26 mouse cellular contexts compared by ENCODE assay signal in the genomic region with DNA sequence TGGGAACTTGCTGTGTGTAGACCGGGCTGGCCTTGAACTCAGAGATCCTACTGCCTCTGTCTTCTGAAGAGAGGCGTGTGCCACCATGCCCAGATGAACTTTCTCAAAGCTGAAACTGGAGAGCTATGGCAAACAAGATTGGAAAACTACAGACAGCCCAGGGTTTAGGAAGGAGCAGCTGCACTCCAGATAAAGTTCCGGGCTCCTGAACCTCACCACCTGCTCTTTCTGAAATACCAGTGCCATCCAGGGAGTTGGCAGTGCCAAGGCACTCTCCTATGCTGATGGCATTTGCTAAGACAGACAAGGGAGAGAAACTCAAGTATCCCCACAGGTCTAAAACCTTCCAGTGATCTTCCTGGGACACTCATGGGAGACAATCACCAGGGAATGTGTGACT.
"Had no signal": no experiment of that assay in that cellular context is flagged by ENCODE, and none has a peak within 500 bp of the region (broad histone marks: within the 10 kb centered on the region; RNA-seq: fewer than 3 reads in every experiment).

No protein-coding gene starts in this region.

- H3K27me3 ChIP-seq: embryonic facial prominence, embryonic 12.5 days; embryonic facial prominence, embryonic 13.5 days; embryonic facial prominence, embryonic 15.5 days; forebrain, embryonic 12.5 days; forebrain, embryonic 13.5 days; forebrain, embryonic 15.5 days had no signal

- DNase-seq: cerebellum, adult 8-10 months; cerebellum, adult 9-10 months; cerebellum, adult 9-11 months; cerebellum, postnatal 10 days; cerebellum, postnatal 14 days; embryo, embryonic 11 days; forebrain, postnatal 0 days; gastrocnemius, postnatal 10 days; gastrocnemius, postnatal 14 days; gastrocnemius, postnatal 25 days; gastrocnemius, postnatal 36 days; heart, adult 11 months; heart, adult 18-20 months; heart, adult 2 months had no signal

- ATAC-seq: forebrain, embryonic 13.5 days; forebrain, embryonic 14.5 days; forebrain, embryonic 15.5 days; forebrain, embryonic 16.5 days; forebrain, postnatal 0 days had no signal

- H3K4me2 ChIP-seq: embryonic facial prominence, embryonic 12.5 days; embryonic facial prominence, embryonic 13.5 days; embryonic facial prominence, embryonic 15.5 days; forebrain, embryonic 12.5 days; forebrain, embryonic 13.5 days; forebrain, embryonic 15.5 days had no signal

- H3K4me3 ChIP-seq: embryonic facial prominence, embryonic 10.5 days; embryonic facial prominence, embryonic 12.5 days; embryonic facial prominence, embryonic 13.5 days; embryonic facial prominence, embryonic 15.5 days; erythroblast, embryonic 14.5 days; forebrain, embryonic 10.5 days; forebrain, embryonic 12.5 days; forebrain, embryonic 13.5 days; forebrain, embryonic 15.5 days; heart, adult 2 months; heart, embryonic 10.5 days had no signal

- H3K27ac ChIP-seq: embryonic facial prominence, embryonic 10.5 days; embryonic facial prominence, embryonic 12.5 days; embryonic facial prominence, embryonic 13.5 days; embryonic facial prominence, embryonic 15.5 days; forebrain, embryonic 10.5 days; forebrain, embryonic 12.5 days; forebrain, embryonic 13.5 days; forebrain, embryonic 15.5 days; heart, adult 2 months; heart, embryonic 10.5 days had no signal
